ENCODE assay signal across 18 mouse cellular contexts in genomic region chr13:45607946-45608345, GRCm38 (mm10).
"Had no signal": no experiment of that assay in that cellular context is flagged by ENCODE, and none has a peak within 500 bp of the region (broad histone marks: within the 10 kb centered on the region; RNA-seq: fewer than 3 reads in every experiment).

No protein-coding gene starts in this region.

- H3K9me3 ChIP-seq: intestine, embryonic 15.5 days; kidney, embryonic 15.5 days; midbrain, embryonic 12.5 days; neural tube, embryonic 13.5 days had no signal

- H3K4me3 ChIP-seq: intestine, embryonic 15.5 days; kidney, embryonic 15.5 days; left cerebral cortex, adult 2 months; liver, embryonic 13.5 days; midbrain, embryonic 12.5 days; myocyte; neural tube, embryonic 13.5 days had no signal

- H3K4me1 ChIP-seq: intestine, embryonic 15.5 days; liver, embryonic 13.5 days had no signal

- ATAC-seq: intestine, embryonic 15.5 days; midbrain, embryonic 16.5 days had no signal

- H3K36me3 ChIP-seq: intestine, embryonic 15.5 days; kidney, embryonic 15.5 days; liver, embryonic 13.5 days; midbrain, embryonic 12.5 days; neural tube, embryonic 13.5 days had no signal

- DNase-seq: kidney, adult 11 months; kidney, adult 8-10 months; kidney, postnatal 10 days; liver, embryonic 13.5 days; lung, adult 2 months; lung, postnatal 14 days; lung, postnatal 4 days; right cerebral cortex, postnatal 25 days; thymus, adult 18-20 months; thymus, postnatal 14 days; thymus, postnatal 4 days had no signal

- H3K4me2 ChIP-seq: intestine, embryonic 15.5 days; kidney, embryonic 15.5 days; liver, embryonic 13.5 days; midbrain, embryonic 12.5 days; neural tube, embryonic 13.5 days had no signal

- H3K9ac ChIP-seq: intestine, embryonic 15.5 days; kidney, embryonic 15.5 days; liver, embryonic 13.5 days; midbrain, embryonic 12.5 days; neural tube, embryonic 13.5 days had no signal

- H3K27me3 ChIP-seq: intestine, embryonic 15.5 days; kidney, embryonic 15.5 days; liver, embryonic 13.5 days; midbrain, embryonic 12.5 days; neural tube, embryonic 13.5 days had no signal

- H3K27ac ChIP-seq: intestine, embryonic 15.5 days; kidney, embryonic 15.5 days; left cerebral cortex, adult 2 months; liver, embryonic 13.5 days; midbrain, embryonic 12.5 days; neural tube, embryonic 13.5 days had no signal
